Mouse (Mus musculus) lung, adult 2 months (tissue): ENCODE measurements around the gene Napa.

Source experiments
- CTCF ChIP-seq: fragments of 200-500 bp; IDR thresholded peaks from 2 replicates; pipeline ENCODE4 v1.5.1; 2011; ENCODE audit warnings: mild to moderate bottlenecking, low read length, control low read depth; ENCODE audit not compliant: insufficient read depth
- POLR2A ChIP-seq: fragments of 200-500 bp; IDR thresholded peaks from 2 replicates; pipeline ENCODE4 v1.6.1; 2011; ENCODE audit warnings: low read depth, mild to moderate bottlenecking, control low read depth, low read length, borderline replicate concordance; ENCODE audit errors: extremely low read depth

DNA sequence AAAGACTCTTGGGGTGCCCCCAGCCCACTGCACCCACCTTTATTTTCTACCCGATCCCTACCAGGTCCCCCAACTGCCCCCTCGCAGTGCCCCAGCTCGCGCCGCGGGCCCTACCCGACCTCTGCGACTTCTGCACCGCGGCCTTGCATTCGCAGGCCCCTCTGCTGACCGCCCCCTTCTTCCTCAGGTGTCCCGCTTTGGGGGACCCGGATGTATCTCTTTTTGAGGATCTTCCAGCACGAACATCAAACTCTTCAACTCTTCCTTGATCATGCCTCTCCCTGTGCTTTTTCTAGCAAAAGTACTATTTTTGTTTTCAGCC, 36.2 kb upstream of the Napa start:
- TF ChIP-seq CTCF (no peak), POLR2A (no peak)
